Comparison of ENCODE assay signal across 19 mouse cellular contexts in the genomic region with DNA sequence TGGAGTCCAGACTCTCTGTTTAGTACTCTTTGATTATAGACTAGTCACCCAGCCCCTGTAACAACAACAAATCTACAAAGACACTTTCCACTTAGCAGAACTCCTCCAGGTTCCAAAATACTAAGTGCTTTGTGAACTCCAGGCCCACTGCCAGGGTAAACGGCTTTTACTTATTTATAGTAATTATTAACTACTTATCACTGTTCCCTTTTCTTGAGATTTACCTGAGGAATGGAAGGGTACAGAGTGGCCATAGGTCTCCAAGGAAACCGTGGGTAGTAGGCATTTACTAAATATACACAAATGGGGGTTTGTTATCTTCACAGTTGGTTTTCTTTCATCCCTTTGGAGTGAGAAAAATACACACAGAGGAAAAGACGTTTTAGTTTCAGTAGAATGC. TPM values are rescaled to one million over a fixed set of nuclear protein-coding genes. Genes with fewer than 3 reads are reported as not detected.
DNase-seq lines count a peak whose midpoint lies in the region; ATAC-seq and TF ChIP-seq lines count a peak whose summit lies in the region.
"Had no signal": no experiment of that assay in that cellular context is flagged by ENCODE, and none has a peak within 500 bp of the region (broad histone marks: within the 10 kb centered on the region; RNA-seq: fewer than 3 reads in every experiment).

No protein-coding gene starts in this region.

- no peaks in the 10 kb centered on the region for H3K36me3 ChIP-seq in hindbrain, embryonic 14.5 days (replicated peaks; ENCODE audit: control insufficient read depth, insufficient read depth)
- no peaks in the 10 kb centered on the region for H3K36me3 ChIP-seq in hindbrain, postnatal 0 days (ENCODE audit: insufficient read depth, low read length)
- H3K36me3 ChIP-seq in intestine, embryonic 16.5 days (ENCODE audit: control insufficient read depth, insufficient read depth, low read length) = 0 out of 2 replicates have a peak, but pooled peaks cover 3% of the 10 kb centered on the region
- H3K36me3 ChIP-seq: forebrain, embryonic 15.5 days had no signal

- peak overlapping the region; percentile 23; the same call in 1 of the 2 replicates for H3K27ac ChIP-seq in hindbrain, embryonic 14.5 days
- no peak overlapping the region for H3K27ac ChIP-seq in hindbrain, postnatal 0 days
- no peak overlapping the region for H3K27ac ChIP-seq in intestine, embryonic 16.5 days (ENCODE audit: low read length)
- H3K27ac ChIP-seq: forebrain, embryonic 15.5 days; heart, embryonic 10.5 days; liver, embryonic 14.5 days; midbrain, embryonic 12.5 days had no signal

- no peaks in the 10 kb centered on the region for H3K4me1 ChIP-seq in hindbrain, embryonic 14.5 days (replicated peaks; ENCODE audit: control insufficient read depth, insufficient read depth, low read length)
- no peaks in the 10 kb centered on the region for H3K4me1 ChIP-seq in hindbrain, postnatal 0 days (ENCODE audit: insufficient read depth, low read length)
- H3K4me1 ChIP-seq in intestine, embryonic 16.5 days (ENCODE audit: control insufficient read depth, insufficient read depth, low read length) = no peaks in the 10 kb centered on the region
- H3K4me1 ChIP-seq: forebrain, embryonic 15.5 days; midbrain, embryonic 12.5 days had no signal

- H3K4me3 ChIP-seq in hindbrain, embryonic 14.5 days (replicated peaks; ENCODE audit: low read length) = no peak overlapping the region
- H3K4me3 ChIP-seq in hindbrain, postnatal 0 days (ENCODE audit: low read length) = no peak overlapping the region
- no peak overlapping the region for H3K4me3 ChIP-seq in intestine, embryonic 16.5 days (ENCODE audit: low read length)
- H3K4me3 ChIP-seq: forebrain, embryonic 15.5 days; heart, embryonic 10.5 days; midbrain, embryonic 12.5 days; myocyte had no signal

- ATAC-seq in hindbrain, embryonic 14.5 days (ENCODE audit: low FRiP score) = no peak
- ATAC-seq in hindbrain, postnatal 0 days = no peak
- peak; percentile 80 for ATAC-seq in intestine, embryonic 16.5 days
- ATAC-seq: forebrain, embryonic 15.5 days had no signal

- DNase-seq in hindbrain, embryonic 14.5 days (ENCODE audit: low spot score) = no peak
- no peak for DNase-seq in hindbrain, postnatal 0 days (ENCODE audit: low spot score)
- peak; percentile 52 for DNase-seq in kidney, postnatal 14 days
- peak; percentile 80 for DNase-seq in lung, postnatal 36 days
- DNase-seq in gastrocnemius, adult 18-20 months (ENCODE audit: low spot score) = no peak
- no peak for DNase-seq in urinary bladder, postnatal 25 days (ENCODE audit: low spot score)
- no peak for DNase-seq in urinary bladder, postnatal 14 days (ENCODE audit: low spot score)
- DNase-seq: adrenal gland, adult 2 months; cerebellum, adult 8-10 months; gastrocnemius, postnatal 10 days; layer of hippocampus, adult 9-11 months; right cerebral cortex, postnatal 14 days; thymus, postnatal 36 days had no signal

- WGBS in hindbrain, embryonic 14.5 days = 51% methylated on average over 3 of the region's 3 CpGs
- 42% methylated on average over 3 of the region's 3 CpGs for WGBS in hindbrain, postnatal 0 days
- 20% methylated on average over 3 of the region's 3 CpGs for WGBS in intestine, embryonic 16.5 days

- H3K27me3 ChIP-seq in hindbrain, embryonic 14.5 days (ENCODE audit: control insufficient read depth, insufficient read depth, low read length) = no peaks in the 10 kb centered on the region
- H3K27me3 ChIP-seq in hindbrain, postnatal 0 days (ENCODE audit: insufficient read depth, low read length) = no peaks in the 10 kb centered on the region
- no peaks in the 10 kb centered on the region for H3K27me3 ChIP-seq in intestine, embryonic 16.5 days (replicated peaks; ENCODE audit: control insufficient read depth, insufficient read depth, low read length)
- H3K27me3 ChIP-seq: forebrain, embryonic 15.5 days; midbrain, embryonic 12.5 days had no signal

- no peak for TF ChIP-seq CTCF in hindbrain, postnatal 0 days (IDR thresholded peaks at IDR 0.05; ENCODE audit: low read depth)

- no peaks in the 10 kb centered on the region for H3K9me3 ChIP-seq in hindbrain, embryonic 14.5 days (ENCODE audit: control insufficient read depth, low read length)
- no peaks in the 10 kb centered on the region for H3K9me3 ChIP-seq in hindbrain, postnatal 0 days (ENCODE audit: low read length)
- H3K9me3 ChIP-seq in intestine, embryonic 16.5 days (ENCODE audit: control insufficient read depth, low read length) = no peaks in the 10 kb centered on the region
- H3K9me3 ChIP-seq: forebrain, embryonic 15.5 days; heart, embryonic 10.5 days had no signal

- no peak overlapping the region for H3K4me2 ChIP-seq in hindbrain, embryonic 14.5 days (replicated peaks)
- no peak overlapping the region for H3K4me2 ChIP-seq in hindbrain, postnatal 0 days (ENCODE audit: low read depth, low read length)
- H3K4me2 ChIP-seq in intestine, embryonic 16.5 days (ENCODE audit: low read depth, low read length) = no peak overlapping the region
- H3K4me2 ChIP-seq: forebrain, embryonic 15.5 days; midbrain, embryonic 12.5 days had no signal

- no peak overlapping the region for H3K9ac ChIP-seq in hindbrain, embryonic 14.5 days
- no peak overlapping the region for H3K9ac ChIP-seq in hindbrain, postnatal 0 days (replicated peaks; ENCODE audit: low read length)
- no peak overlapping the region for H3K9ac ChIP-seq in intestine, embryonic 16.5 days (ENCODE audit: low read depth, low read length)
- H3K9ac ChIP-seq: forebrain, embryonic 15.5 days; liver, embryonic 14.5 days; midbrain, embryonic 12.5 days had no signal

RNA-seq across cellular contexts. Expression of a gene that starts 41.1 kb away (rescaled TPM):
- 7.8 and 9.0 TPM in 2 replicates for polyA plus RNA-seq in hindbrain, embryonic 14.5 days (2014; fragmentation: Nextera tagmentation; extraction: Ambion mirVana)
- total RNA-seq in hindbrain, postnatal 0 days (2014; rRNA removed) = 4.3 and 5.3 TPM in 2 replicates
- 6.2 and 8.2 TPM in 2 replicates for polyA plus RNA-seq in hindbrain, postnatal 0 days (2015; fragmentation: Nextera tagmentation; extraction: Ambion mirVana)
- 17.1 and 18.2 TPM in 2 replicates for polyA plus RNA-seq in intestine, embryonic 16.5 days (2015; fragmentation: Nextera tagmentation; extraction: Ambion mirVana)
- 10 to 100 TPM; 18.6 to 19.2 TPM for total RNA-seq in gastrocnemius, adult 18-20 months (2021)

RNA-seq across cellular contexts. Expression of a gene that starts 43.2 kb away (rescaled TPM):
- 27.4 and 28.4 TPM in 2 replicates for polyA plus RNA-seq in hindbrain, embryonic 14.5 days (2014; fragmentation: Nextera tagmentation; extraction: Ambion mirVana)
- 43.2 and 48.5 TPM in 2 replicates for total RNA-seq in hindbrain, postnatal 0 days (2014; rRNA removed)
- polyA plus RNA-seq in hindbrain, postnatal 0 days (2015; fragmentation: Nextera tagmentation; extraction: Ambion mirVana) = 22.4 and 22.6 TPM in 2 replicates
- polyA plus RNA-seq in intestine, embryonic 16.5 days (2015; fragmentation: Nextera tagmentation; extraction: Ambion mirVana) = 10.7 and 11.4 TPM in 2 replicates
- 10 to 100 TPM; 18.2 to 26.1 TPM for total RNA-seq in gastrocnemius, adult 18-20 months (2021)

Comparison
In these comparisons a context has a peak if more than half of its experiments do, and no peak if none do; other contexts are left out.
1. DNase-seq: peak in kidney, postnatal 14 days (single experiment) and lung, postnatal 36 days (single experiment); none in hindbrain, embryonic 14.5 days (single experiment), hindbrain, postnatal 0 days (single experiment), gastrocnemius, adult 18-20 months (single experiment), urinary bladder, postnatal 25 days (single experiment) and urinary bladder, postnatal 14 days (single experiment).